Comparison of ENCODE assay signal across 8 mouse cellular contexts in genomic region chr5:34186961-34187391, GRCm38 (mm10). TPM values are rescaled to one million over a fixed set of nuclear protein-coding genes. Genes with fewer than 3 reads are reported as not detected.
DNase-seq lines count a peak whose midpoint lies in the region; ATAC-seq and TF ChIP-seq lines count a peak whose summit lies in the region.

No protein-coding gene starts in this region.

- H3K4me1 ChIP-seq in hindbrain, postnatal 0 days (ENCODE audit: insufficient read depth, low read length), result peaks cover 39% of the 10 kb centered on the region
- peaks cover 30% of the 10 kb centered on the region for H3K4me1 ChIP-seq in liver, embryonic 12.5 days

- TF ChIP-seq CTCF in hindbrain, postnatal 0 days (IDR thresholded peaks at IDR 0.05; ENCODE audit: low read depth), result no peak

- H3K27me3 ChIP-seq in hindbrain, postnatal 0 days (ENCODE audit: insufficient read depth, low read length), result no peaks in the 10 kb centered on the region
- no peaks in the 10 kb centered on the region for H3K27me3 ChIP-seq in liver, embryonic 12.5 days (replicated peaks)

- H3K27ac ChIP-seq in hindbrain, postnatal 0 days, result peak overlapping the region; percentile 97
- peak overlapping the region; percentile 86 for H3K27ac ChIP-seq in liver, embryonic 12.5 days

- under 1% methylated on average over 43 of the region's 46 CpGs for WGBS in hindbrain, postnatal 0 days
- under 1% methylated on average over 25 of the region's 46 CpGs for WGBS in liver, embryonic 12.5 days (ENCODE audit: insufficient replicate concordance)

- no peaks in the 10 kb centered on the region for H3K9me3 ChIP-seq in hindbrain, postnatal 0 days (ENCODE audit: low read length)
- no peaks in the 10 kb centered on the region for H3K9me3 ChIP-seq in liver, embryonic 12.5 days (replicated peaks)

- H3K4me3 ChIP-seq in hindbrain, postnatal 0 days (ENCODE audit: low read length), result peak overlapping the region; percentile 82
- peak overlapping the region; percentile 78 for H3K4me3 ChIP-seq in liver, embryonic 12.5 days

- peak overlapping the region; percentile 87 for H3K4me2 ChIP-seq in hindbrain, postnatal 0 days (ENCODE audit: low read depth, low read length)
- peak overlapping the region; percentile 100 for H3K4me2 ChIP-seq in liver, embryonic 12.5 days

- no peaks in the 10 kb centered on the region; the same call in 1 of the 2 replicates for H3K36me3 ChIP-seq in hindbrain, postnatal 0 days (ENCODE audit: insufficient read depth, low read length)
- no peaks in the 10 kb centered on the region for H3K36me3 ChIP-seq in liver, embryonic 12.5 days

- DNase-seq in cerebellum, adult 11-12 months, result peak; percentile 72
- DNase-seq in cerebellum, adult 8-10 months, result no peak
- DNase-seq in cerebellum, adult 9-11 months, result peak; percentile 73
- DNase-seq in gastrocnemius, adult 18-20 months (ENCODE audit: low spot score), result peak; percentile 54
- DNase-seq in hindbrain, postnatal 0 days (ENCODE audit: low spot score), result peak; percentile 64
- peak; percentile 43 for DNase-seq in neural tube, embryonic 10.5 days (ENCODE audit: extremely low spot score, low spot score)
- DNase-seq in thymus, adult 18-20 months, result peak; percentile 42 to 46

- no peak for ATAC-seq in hindbrain, postnatal 0 days
- no peak for ATAC-seq in liver, embryonic 12.5 days

- H3K9ac ChIP-seq in hindbrain, postnatal 0 days (replicated peaks; ENCODE audit: low read length), result peak overlapping the region; percentile 79
- H3K9ac ChIP-seq in liver, embryonic 12.5 days, result peak overlapping the region; percentile 75

RNA-seq across cellular contexts. Expression of gene Mxd4, which starts 0.5 kb away (rescaled TPM):
- total RNA-seq in gastrocnemius, adult 18-20 months (2021), result 10 to 100 TPM; 24.5 to 25.4 TPM
- 73.3 and 99.1 TPM in 2 replicates for total RNA-seq in hindbrain, postnatal 0 days (2014; rRNA removed)
- 22.0 and 23.5 TPM in 2 replicates for polyA plus RNA-seq in hindbrain, postnatal 0 days (2015; fragmentation: Nextera tagmentation; extraction: Ambion mirVana)
- 5.4 and 5.5 TPM in 2 replicates for polyA plus RNA-seq in liver, embryonic 12.5 days (2016; fragmentation: Nextera tagmentation; extraction: Ambion mirVana)

RNA-seq across cellular contexts. Expression of gene Haus3, which starts 17.6 kb away (rescaled TPM):
- 1 to 10 TPM; 2.7 to 2.8 TPM for total RNA-seq in gastrocnemius, adult 18-20 months (2021)
- total RNA-seq in hindbrain, postnatal 0 days (2014; rRNA removed), result 4.1 and 4.2 TPM in 2 replicates
- polyA plus RNA-seq in hindbrain, postnatal 0 days (2015; fragmentation: Nextera tagmentation; extraction: Ambion mirVana), result 12.7 TPM in 2 replicates
- 38.0 and 39.8 TPM in 2 replicates for polyA plus RNA-seq in liver, embryonic 12.5 days (2016; fragmentation: Nextera tagmentation; extraction: Ambion mirVana)

RNA-seq across cellular contexts. Expression of gene Poln, which starts 17.7 kb away (rescaled TPM):
- total RNA-seq in gastrocnemius, adult 18-20 months (2021), result under 1 TPM; 0.68 to 0.78 TPM
- 0.16 TPM in 1 of 2 replicates, not detected in the other for total RNA-seq in hindbrain, postnatal 0 days (2014; rRNA removed)
- polyA plus RNA-seq in hindbrain, postnatal 0 days (2015; fragmentation: Nextera tagmentation; extraction: Ambion mirVana), result 0.68 and 0.69 TPM in 2 replicates
- 0.48 and 0.56 TPM in 2 replicates for polyA plus RNA-seq in liver, embryonic 12.5 days (2016; fragmentation: Nextera tagmentation; extraction: Ambion mirVana)
